Mouse (Mus musculus) heart, embryonic 13.5 days (tissue): Measurements from ENCODE around the gene Gm11273. TPM values are rescaled to one million over a fixed set of nuclear protein-coding genes. Genes with fewer than 3 reads are reported as not detected.

Source experiments
- polyA plus RNA-seq: library from polyadenylated mRNA; unstranded; fragments of >200 nt; fragmentation: Nextera tagmentation; extraction: Ambion mirVana; gene quantifications from 2 replicates; pipeline ENCODE4 v1.2.1, GENCODE M21; 2015

Gene Gm11273
- polyA plus RNA-seq, 1 experiment from 2014 or later, result 14.7 TPM

Other genes starting within 250 kb of the Gm11273 start
- not detected in 2 replicates for gene Gpx5, start 208.7 kb downstream of the Gm11273 start, polyA plus RNA-seq
- gene Gpx6, start 189.3 kb downstream of the Gm11273 start, polyA plus RNA-seq, result not detected in 2 replicates
- not detected in 2 replicates for gene Olfr1367, start 154.5 kb downstream of the Gm11273 start, polyA plus RNA-seq
- 7.1 and 7.7 TPM in 2 replicates for gene Zscan12, start 138.6 kb downstream of the Gm11273 start, polyA plus RNA-seq
- gene Zkscan3, start 98.7 kb downstream of the Gm11273 start, polyA plus RNA-seq, result 61.2 and 72.2 TPM in 2 replicates
- gene Pgbd1, start 60.4 kb downstream of the Gm11273 start, polyA plus RNA-seq, result 3.1 and 3.2 TPM in 2 replicates
- gene Zscan26, start 47.7 kb downstream of the Gm11273 start, polyA plus RNA-seq, result 28.0 and 29.7 TPM in 2 replicates
- 2.0 and 2.1 TPM in 2 replicates for gene Nkapl, start 32.9 kb downstream of the Gm11273 start, polyA plus RNA-seq
- gene Zkscan4, start 22.5 kb downstream of the Gm11273 start, polyA plus RNA-seq, result 1.4 and 2.0 TPM in 2 replicates
- gene Gm10065, start 22.0 kb downstream of the Gm11273 start, polyA plus RNA-seq, result not detected in 2 replicates
- 0.45 and 0.87 TPM in 2 replicates for gene AK157302, start 6.2 kb downstream of the Gm11273 start, polyA plus RNA-seq
- gene Zkscan8, start 29.7 kb upstream of the Gm11273 start, polyA plus RNA-seq, result 3.8 and 4.8 TPM in 2 replicates
- gene Olfr1366, start 41.4 kb upstream of the Gm11273 start, polyA plus RNA-seq, result not detected in 2 replicates
- gene Olfr1535, start 58.5 kb upstream of the Gm11273 start, polyA plus RNA-seq, result not detected in 2 replicates
- gene Olfr1364, start 80.3 kb upstream of the Gm11273 start, polyA plus RNA-seq, result not detected in 2 replicates
- gene Olfr1362, start 112.6 kb upstream of the Gm11273 start, polyA plus RNA-seq, result not detected in 2 replicates
- not detected in 2 replicates for gene Olfr11, start 141.1 kb upstream of the Gm11273 start, polyA plus RNA-seq
- gene Olfr1361, start 162.0 kb upstream of the Gm11273 start, polyA plus RNA-seq, result not detected in 2 replicates
- not detected in 2 replicates for gene Olfr1360, start 176.0 kb upstream of the Gm11273 start, polyA plus RNA-seq
- gene Olfr1359, start 196.7 kb upstream of the Gm11273 start, polyA plus RNA-seq, result not detected in 2 replicates
- gene Hist1h2bl, start 214.7 kb upstream of the Gm11273 start, polyA plus RNA-seq, result 1.9 TPM in 1 of 2 replicates, not detected in the other
- gene Hist1h2ai, start 215.0 kb upstream of the Gm11273 start, polyA plus RNA-seq, result 9.8 and 10.5 TPM in 2 replicates
- gene Hist1h3h, start 216.2 kb upstream of the Gm11273 start, polyA plus RNA-seq, result 0.62 and 2.3 TPM in 2 replicates
- 1.5 TPM in 2 replicates for gene Hist1h2bm, start 220.6 kb upstream of the Gm11273 start, polyA plus RNA-seq
- 0.45 and 0.96 TPM in 2 replicates for gene Hist1h4j, start 233.6 kb upstream of the Gm11273 start, polyA plus RNA-seq
- gene Hist1h4k, start 249.1 kb upstream of the Gm11273 start, polyA plus RNA-seq, result 1.3 TPM in 1 of 2 replicates, not detected in the other